Mouse (Mus musculus) WW6 (cell line): ENCODE results near the gene Tmem201.

Source experiments
- DNase-seq: peaks from one replicate; pipeline ENCODE4 v3.0.0-alpha.2; 2013; ENCODE audit warnings: low read depth, low spot score

Tmem201 gene

DNA sequence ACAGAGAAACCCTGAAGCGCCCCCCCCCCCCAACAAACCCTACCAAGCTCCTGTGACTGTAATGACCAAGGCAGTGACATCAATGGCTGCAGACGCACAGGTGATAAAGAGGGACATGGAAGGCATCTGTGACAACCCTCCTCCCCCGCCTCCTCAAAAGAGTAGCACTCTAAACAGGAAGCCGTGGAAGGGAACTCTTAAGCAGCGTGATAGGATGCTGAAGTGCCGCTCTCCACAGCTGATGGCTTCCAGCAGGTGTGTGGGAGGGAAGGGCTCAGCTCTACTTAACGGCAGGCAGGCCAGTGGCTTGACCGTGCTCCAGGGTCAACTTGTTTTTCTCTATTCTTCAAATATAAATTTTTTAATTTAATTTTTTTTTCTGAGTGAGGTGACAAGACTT is 16.7 kb downstream of the Tmem201 start:
- no peak for DNase-seq

DNA sequence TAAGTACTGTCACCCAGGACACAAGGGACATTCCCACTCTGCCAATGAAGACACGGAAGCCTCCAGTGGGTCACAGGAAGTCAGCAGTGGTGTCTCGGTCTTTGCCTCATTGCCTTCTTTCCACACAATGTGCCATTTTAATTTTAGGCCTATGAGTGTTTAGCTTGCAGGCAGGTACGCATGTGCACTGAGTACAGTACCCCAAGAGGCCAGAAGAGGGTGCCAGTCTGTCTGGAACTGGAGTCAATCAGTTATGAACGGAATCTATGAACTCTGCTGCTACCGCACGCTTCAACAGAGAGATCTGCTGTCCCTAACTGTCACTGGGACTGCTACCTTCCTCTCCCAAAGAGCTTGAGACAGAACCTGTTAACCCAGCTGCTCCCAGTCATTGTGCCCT is 18.2 kb downstream of the Tmem201 start:
- no peak for DNase-seq

DNA sequence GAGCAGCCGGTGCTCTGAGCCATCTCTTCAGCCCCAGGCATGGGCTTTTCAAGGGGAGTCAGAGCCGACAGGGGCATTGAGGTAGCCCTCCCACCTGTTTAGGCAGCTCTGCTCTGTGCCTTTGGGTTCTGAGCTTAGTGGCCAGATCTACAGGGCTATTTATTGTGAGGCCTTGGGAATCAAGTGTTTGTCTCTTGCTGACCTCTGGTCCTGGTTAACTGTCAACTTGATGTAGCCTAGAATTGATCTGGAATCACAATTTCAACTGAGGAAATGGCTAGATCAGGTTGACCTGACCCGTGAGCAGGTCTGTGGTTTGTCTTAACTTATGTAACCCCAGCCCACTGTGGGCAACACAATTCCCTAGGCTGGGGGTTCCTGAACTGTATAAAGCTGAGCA is 23.3 kb downstream of the Tmem201 start:
- DNase-seq: no peak

DNA sequence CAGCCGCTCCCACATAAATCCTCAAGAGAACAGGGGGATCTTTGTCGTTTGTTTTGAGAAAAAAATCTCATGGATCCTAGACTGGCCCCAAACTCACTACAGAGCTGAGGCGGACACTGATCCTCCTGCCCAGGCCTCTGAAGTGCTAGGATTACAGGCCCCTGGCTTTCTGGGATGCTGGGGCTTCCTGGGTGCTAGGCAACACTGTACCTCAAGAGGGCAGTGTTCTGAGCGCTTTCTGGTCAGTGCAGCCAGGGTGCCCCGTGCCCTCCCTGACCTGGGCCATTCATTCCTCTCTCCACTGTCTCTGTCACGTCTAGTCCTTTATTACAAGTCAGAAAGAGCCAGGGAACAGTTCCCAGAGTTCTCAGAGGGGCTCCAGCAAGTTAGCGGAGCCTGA is 25.9 kb downstream of the Tmem201 start:
- DNase-seq: no peak

DNA sequence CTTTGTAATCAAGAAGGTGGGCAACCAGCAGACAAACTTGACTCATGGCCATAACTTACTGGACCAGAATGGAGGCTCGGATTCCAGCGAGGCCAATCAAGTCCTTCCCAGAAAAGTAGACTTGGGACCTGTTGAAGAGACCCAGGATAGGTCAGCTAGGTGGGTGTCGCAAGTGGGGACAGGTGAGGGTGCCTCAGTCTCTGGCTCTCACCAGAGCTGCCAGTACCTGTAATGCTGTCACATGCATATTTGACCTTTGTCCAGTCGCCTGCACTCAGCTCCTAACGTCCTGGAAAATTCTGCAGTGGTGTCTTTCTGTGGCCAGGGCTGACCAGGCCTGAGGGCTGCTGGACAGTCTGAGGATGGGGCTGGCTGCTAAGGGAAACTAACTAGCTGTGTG is 26.4 kb downstream of the Tmem201 start:
- DNase-seq: no peak

DNA sequence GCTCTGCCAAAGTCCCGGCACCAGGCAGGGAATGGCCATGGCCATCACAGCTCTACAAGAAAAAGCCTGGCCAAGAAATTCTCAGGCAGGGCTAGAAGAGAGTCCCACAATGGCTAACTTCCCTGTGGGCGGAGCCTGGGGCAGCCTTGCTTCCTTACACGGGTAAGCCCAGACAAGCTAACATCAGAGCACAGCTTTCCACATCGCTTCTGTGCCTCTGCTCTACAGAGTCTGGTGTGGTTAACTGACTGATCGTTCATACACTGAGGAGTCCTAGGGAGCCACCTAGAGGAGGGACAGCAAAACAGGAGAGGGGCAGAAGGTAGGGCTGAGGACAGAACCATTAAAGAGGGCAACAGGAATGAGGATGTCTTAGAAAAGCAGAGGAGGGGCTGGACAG is 27.3 kb downstream of the Tmem201 start:
- peak; percentile 70 for DNase-seq

DNA sequence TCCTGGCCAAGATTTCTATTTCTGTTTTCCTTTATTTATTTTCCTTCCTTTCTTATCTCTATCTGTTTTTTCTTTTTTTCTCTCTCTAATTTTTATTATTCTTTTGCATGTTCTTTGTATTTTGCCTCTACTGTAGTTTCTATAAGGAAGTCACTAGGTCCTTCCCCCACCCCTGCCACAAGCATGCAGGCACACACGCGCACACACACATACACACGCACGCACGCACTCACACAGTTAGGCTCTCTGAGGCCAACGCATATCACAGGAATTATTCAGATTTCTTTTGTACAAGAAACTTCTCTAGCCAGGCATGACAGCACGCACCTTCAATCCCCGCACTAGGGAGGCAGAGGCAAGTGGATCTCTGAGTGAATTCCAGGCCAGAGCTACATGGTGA is 31.9 kb downstream of the Tmem201 start:
- no peak for DNase-seq

DNA sequence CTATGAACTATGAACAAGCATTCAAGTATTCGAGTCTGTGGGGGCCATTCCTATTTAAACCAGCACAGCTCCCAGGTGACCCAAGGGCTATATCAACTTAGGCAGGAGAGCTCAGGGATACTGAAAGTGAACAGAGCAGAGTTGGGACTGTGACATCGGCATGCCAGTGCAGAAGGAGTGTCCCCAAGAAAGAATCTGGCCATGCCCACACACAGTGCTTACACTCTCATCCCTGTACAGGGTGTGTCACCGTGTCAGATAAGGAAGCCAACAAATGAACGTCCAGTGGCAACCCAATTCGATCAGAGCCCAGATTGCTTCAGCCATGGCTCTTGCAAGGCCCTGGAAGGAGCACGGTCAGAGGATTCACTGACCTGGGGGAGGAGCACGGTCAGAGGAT is 32.5 kb downstream of the Tmem201 start:
- no peak for DNase-seq

DNA sequence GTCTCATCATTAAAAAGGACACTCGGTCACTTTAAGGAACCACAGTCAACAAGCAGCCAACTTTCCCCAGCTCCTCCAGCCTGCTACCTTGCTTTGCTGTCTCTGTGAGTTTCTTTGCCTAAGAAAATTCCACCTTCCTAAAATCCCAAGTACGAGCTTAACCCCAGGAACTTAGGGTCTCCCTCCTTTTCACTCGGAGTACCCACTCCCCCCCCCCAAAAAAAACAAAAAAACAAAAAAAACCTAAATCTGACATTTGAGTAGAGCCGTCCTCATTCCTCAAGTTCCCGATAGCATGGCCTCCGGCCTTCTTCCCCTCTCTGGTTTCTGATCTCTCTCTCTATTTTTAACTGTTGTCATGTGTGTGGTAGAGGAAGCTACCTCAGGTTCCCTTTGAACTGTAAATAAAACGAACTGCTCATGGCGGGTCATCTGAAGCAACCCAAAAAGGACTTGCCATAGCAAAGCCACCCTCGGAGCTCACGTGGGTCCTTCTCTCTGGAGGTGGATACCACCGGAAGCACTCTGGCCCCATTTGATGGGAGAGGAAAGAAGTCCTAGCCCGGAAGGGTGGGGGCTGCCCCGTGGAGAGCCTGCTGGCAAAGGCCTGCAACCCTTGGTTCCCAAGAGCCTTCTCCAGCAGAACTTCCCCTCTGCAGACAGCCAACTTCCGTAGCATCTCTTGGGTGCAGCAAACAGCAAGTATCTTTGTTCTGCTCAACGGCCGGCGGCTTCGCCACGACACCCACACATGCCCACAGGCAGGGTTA is 35.4 kb downstream of the Tmem201 start, which contains the start of gene Pik3cd:
Gene Pik3cd, minus strand, starts transcription at position 362 of the 770 bp plus-strand sequence.
- DNase-seq: no peak

DNA sequence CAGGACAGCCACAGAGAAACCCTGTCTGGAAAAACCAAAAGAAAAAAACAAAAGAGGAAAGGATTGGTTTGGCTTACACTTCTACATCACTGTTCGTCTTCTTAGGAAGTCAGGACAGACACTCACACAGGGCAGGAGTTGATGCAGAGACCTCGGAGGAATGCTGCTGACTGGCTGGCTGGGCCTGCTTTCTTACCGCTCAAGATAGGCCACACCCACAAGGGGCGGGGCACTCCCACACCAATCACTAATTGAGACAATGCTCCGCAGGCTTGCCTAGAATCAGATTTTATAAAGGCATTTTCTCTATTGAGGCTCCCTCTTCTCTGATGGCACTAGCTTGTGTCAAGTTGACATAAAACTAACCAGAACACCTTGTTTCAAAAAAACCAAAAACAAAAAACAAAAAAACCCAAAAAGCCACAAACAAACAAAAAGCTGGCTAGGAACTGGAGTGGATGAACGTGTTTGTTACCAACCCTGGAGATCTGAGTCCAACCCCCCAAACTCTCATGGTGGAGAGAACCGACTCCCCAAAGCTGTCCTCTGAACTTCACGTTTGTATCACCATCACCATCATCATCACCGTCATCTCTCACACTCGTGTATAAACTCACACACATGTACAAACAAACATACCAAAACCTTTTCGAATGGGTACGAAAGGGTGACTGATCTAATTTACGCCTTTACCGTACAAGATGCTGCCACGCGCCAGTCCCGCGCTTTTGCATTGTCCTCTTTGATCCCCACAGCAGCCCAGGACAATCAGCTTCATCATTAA is 36.2 kb downstream of the Tmem201 start:
- no peak for DNase-seq

DNA sequence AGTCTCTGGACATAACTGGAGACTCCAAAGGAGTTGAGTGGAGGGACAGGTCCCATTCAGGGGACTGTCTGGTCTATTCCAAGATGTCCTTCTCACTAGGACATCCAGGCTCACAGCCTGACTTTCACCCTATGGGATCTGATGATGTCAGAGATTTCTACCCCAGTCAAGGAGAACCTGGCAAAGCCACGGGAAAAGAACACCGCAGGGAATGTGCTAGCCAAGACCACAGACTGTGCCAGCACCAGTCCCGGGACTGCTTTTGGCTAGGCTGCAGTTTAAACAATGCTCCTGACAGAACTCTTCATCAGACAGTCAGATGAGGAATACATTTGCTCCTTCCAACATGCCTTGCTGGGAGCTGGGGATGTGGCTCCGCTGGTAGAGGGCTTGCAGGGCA is 37.9 kb downstream of the Tmem201 start:
- DNase-seq: no peak

DNA sequence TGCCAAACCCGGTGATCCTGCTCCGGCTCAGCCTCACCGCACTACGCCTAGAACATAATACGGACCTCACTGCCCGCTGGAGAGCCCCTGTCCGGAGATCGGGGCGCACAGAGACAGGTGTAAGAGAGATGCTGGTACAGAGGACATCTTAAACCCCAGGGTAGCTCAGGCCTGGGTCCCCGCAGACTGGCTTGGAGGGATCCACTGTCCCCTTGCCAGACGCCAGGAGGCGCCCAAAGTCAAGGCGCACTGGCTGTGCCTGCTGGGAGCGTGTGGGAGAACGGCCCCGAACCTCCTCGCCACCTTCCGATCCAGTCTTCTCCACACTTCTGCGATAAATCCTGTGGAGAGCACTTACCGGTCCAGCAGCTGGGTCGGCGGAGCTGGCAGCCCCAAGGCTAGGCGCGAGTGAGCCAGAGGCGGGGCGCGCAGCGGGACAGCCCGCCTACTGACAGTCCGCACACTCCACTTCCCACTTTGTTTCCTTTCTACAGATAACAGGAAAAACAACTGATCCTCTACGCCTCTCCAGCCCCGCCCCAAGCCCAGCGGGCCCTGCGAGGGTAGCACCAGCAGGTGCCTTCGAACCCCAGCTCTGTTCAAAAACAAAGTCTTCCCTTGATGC is 39.5 kb downstream of the Tmem201 start:
- no peak for DNase-seq

DNA sequence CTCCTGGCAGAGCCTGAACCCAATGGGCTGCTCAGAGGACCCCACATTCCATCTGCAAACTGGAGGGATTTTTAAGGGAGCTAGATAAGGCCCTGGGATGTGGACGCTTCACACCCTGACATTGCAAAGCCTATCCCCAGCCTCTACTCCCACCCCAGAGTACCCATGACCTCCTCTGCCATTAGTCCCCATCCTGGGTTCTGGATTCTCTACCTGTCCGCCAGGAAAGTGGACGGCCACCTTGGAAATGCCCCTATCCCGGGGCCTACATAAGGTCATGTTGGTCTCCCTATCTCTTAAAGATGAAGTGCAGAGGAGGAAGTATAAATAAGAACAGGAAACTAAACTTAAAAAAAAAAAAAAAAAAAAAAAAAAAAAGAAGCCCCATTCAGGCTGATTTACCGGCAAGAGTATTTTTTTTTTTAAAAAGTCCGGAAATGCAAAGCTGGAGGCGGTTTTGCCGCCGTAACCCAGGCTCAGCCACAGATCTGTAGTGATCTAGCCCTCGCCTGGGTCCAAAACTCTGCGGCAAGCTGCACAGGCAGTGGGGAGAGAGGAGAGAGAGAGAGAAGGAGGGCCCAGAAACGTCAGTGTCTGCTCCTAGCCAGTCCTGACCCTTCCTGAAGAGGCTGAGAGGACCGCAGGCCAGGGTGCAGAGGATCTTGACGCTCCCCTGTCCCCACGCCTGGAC is 40.2 kb downstream of the Tmem201 start:
- DNase-seq: no peak

DNA sequence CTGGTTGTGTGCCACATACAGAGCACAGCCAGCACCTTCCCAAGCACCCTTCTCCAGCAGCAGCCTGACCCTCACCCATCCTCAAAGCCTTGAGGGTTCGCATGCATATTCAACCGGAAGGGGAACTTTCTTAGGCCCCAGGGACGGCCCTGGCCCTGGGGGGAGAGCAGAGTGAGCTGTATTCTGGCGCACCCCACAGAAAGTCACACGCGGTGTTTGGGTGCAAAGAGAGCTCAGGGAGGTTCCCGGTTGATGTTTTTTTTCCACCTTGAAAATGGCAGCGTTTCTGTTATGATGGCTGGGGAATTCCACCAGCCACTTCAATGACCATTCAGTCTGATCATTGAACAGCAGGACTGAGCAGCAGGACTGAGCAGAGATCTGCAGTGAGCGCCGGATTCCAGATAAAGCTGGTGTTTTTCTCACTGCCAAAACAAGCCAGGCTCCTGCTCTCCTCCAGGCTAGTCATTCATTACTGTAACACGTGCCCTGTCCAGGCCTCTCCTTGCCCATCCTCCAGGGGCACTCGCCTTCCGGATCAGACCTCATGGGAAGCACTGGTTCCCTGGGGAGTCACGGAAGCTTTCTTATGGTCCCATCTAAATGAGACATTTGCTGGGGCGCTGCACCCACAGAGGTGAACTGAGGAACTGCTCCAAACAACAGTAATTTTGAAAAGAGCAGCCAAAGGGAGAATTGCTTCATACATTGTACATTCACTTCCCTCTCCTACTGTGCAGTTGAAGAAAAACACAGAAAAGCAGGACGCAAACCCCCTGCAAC is 41.5 kb downstream of the Tmem201 start:
- DNase-seq: no peak

DNA sequence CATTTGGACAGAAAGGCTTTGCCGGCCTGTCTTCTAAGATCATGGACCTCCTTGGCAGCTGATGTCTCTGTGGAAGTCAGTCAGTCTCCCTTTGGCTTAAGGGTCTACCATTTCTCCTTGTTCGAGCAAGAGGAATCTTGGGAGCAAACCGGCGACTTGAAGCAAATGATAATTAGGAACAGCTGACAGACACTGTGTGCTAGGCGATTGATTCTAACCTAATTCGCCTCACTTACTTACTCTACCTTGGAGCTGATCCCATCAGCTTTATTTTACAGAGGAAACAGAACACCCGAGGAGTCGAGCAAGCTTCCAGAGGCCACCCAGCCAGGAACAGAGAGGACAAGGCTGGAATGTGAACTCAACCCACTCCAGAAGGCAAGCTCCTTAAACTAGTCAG is 46.5 kb downstream of the Tmem201 start:
- DNase-seq: no peak

DNA sequence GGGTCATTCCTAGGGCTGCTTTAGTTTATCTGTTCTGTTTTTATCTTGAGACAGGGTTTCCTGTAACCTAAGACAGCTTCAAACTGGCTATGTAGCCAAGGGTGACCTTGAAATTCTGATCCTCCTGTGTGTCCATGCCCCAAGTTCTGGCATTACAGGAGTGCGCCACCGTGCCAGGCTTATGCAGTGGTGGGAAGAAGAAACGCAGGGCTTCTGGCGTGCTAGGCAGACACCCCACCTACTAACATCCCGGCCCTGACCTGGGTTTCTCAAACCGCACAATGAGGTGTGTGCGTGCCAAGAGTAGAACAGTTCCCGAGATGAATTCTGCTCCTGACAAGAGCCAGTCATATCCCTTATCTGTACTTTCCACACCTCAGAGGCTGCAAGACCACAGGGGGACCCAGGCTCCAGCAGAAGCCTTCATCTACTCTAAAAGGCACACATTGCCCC is 47.0 kb downstream of the Tmem201 start:
- DNase-seq: no peak

DNA sequence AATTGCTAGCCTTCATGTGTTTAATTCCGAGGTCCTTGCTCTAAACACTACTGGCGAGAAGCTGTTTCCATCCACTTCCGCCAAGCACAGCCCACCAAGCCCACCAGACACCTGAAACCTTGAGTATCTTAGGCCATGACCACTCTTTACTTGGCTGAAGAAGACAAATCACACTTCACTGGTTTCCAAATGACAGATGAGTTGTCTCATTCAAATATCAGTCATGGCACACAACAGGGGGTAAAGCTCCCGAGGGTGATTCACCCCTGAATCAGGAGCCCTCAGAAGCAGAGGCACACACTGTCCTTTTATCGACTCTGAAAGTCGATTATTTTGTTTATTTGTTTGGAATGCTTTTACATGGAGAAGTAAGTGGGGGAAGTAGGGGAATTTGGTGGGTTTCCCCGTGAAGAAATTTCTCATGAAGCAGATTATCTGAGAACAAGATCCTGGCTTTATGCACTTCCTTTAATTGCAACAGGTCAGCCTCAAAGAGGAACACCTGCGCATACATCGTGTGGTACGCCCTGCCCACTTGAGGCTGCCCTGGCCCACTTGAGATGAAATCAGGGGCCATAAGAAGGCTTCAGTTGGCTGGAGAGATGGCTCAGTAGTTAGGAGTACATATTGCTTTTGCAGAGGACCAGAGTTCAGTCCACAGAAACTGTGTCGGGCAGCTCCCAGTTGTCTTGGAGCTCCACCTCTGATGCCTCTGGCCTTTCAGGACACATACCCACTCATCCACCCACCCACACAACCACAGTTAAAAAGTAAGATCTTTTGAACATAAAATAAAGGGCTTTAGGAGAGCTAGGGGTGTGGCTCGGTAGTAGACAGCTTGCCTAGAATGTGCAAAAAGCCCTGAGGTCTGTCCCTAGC is 47.8 kb downstream of the Tmem201 start:
- no peak for DNase-seq

DNA sequence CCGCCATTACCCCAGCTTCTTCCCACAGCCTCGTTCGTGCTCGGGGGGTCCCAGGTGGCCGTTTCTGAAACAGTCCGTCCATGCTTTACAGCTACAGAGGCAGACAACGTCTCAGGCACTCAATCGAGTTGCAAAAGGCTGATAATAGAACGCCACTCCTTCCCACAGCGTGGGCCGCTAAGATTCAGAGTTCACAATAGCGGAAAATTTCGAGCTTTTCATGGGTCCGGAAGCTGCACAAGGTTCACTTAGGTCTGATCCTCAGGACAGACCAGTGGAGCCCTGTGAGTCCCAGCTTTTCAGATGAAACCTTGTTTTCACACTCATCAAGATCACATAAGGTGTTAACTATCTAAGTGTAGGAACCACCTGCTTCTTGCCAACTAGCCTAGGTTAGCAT is 49.0 kb downstream of the Tmem201 start:
- no peak for DNase-seq

DNA sequence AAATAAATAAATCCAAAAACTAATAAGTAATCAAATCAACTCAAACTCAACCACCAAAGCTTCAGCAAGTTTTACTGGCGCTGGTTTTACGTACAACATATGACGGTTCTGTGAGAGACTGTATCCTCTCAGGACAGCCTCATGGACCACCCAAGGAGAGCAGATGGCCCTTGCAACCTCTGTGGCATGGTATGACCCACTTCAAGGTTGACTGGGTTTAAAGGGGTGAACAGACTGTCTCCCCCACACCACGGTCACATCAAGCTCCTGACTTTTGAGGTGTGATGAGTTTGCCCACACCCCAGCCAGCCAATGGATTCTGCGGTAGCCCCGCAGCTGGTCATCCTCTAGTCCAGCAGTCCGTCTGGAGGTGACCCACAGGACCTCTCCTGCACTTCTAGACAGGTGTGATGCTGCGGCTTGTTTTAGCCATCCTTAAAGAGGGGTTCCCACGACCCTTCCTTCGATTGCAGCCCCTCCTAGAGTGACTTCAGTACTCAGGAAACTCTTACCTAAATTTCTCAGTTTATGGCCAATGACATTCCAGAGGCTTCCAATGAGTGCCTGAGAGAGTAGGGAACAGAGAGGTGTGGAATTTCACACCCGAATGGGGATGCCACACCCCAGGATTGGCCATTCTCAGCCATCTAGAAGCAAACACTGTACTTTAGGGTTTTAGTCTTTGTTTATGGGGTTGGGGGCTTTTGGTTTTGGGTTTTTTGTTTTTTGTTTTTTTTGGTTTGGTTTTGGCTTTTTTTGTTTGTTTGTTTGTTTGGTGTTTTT is 52.8 kb downstream of the Tmem201 start:
- no peak for DNase-seq
